Mouse (Mus musculus) gastrocnemius, adult 2 months (tissue): ENCODE results near the gene Sphk2. TPM values are rescaled to one million over a fixed set of nuclear protein-coding genes. Genes with fewer than 3 reads are reported as not detected.

Source experiments
- DNase-seq: peaks from one replicate; pipeline ENCODE4 v3.0.0; 2022
- H3K27ac ChIP-seq: fragments of 200-600 bp; 2 replicates; pipeline ENCODE4 v1.8.1; 2022; ENCODE audit warnings: mild to moderate bottlenecking
- H3K4me3 ChIP-seq: fragments of 200-600 bp; 2 replicates; pipeline ENCODE4 v1.8.1; 2022; ENCODE audit warnings: mild to moderate bottlenecking, moderate library complexity
- CTCF ChIP-seq: fragments of 200-600 bp; IDR thresholded peaks from 2 replicates; pipeline ENCODE4 v1.8.1; 2022; ENCODE audit warnings: antibody characterized with exemption, mild to moderate bottlenecking, moderate library complexity
- intact Hi-C: fragments of 180-260 bp; cut with DNase I; formaldehyde crosslinking; loops from one replicate; pipeline ENCODE4 v1.15.1; 2025
- total RNA-seq, 2 experiments: library from RNA; stranded (reverse); gene quantifications; 2 replicates each; pipeline ENCODE4 v1.2.3; 2021

Gene Sphk2
- total RNA-seq, 2 experiments from 2014 or later = 14.4 to 15.8 TPM

DNA sequence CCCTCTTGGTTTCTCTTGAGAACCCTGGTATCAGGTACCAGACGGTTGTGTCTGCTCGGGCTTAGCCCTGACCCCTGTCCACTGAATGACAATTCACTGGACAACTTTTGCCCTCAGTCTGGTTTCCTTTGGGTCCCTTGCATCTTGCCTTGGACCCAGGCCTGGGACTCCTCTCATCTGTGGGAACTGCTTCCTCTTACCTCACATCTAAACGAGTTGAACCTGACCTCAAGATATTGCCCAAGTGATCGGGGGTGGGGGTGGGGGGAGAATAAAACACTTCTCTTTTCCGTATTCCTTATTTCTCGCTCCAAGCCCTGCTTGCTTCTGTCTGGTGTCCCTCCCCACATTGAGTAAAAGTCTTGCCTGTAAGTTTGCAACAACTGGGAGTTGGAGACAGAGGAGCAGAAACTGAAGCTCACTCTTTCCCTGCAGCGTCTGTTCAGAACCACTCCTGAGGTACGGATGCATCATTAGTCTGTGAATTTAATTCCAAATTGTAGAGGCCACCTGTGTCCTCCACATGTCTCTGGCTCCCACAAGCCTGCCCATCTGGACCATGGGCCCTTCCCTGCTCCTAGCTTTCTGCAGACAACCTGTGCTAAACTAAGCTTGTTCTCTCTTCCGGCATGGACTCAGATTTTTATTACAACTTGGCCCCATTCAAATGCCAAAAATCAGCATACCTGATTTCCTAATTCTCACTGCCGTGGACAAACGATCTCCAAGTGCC is 56.9 kb downstream of the Sphk2 start:
- TF ChIP-seq CTCF = no peak
- intact Hi-C loops = no loop called here
- no peak for DNase-seq
- Histone ChIP-seq H3K4me3 (no peak overlapping the region), H3K27ac (no peak overlapping the region)

Other genes starting within 250 kb of the Sphk2 start
- gene Tulp2, start 236.1 kb downstream of the Sphk2 start, total RNA-seq = under 1 TPM in 1 of 2 experiments, not detected in 1; 0.39 TPM
- gene Gm45808, start 231.2 kb downstream of the Sphk2 start, total RNA-seq = 1 to 10 TPM; 5.5 to 8.4 TPM
- gene Dhdh, start 229.2 kb downstream of the Sphk2 start, total RNA-seq = 10 to 100 TPM; 13.1 to 22.9 TPM
- gene Nucb1, start 207.6 kb downstream of the Sphk2 start, total RNA-seq = 10 to 100 TPM; 55.1 to 61.8 TPM
- gene Ppp1r15a, start 191.7 kb downstream of the Sphk2 start, total RNA-seq = 10 to 100 TPM; 28.3 to 28.5 TPM
- gene Plekha4, start 191.7 kb downstream of the Sphk2 start, total RNA-seq = 1 to 10 TPM; 3.4 to 3.5 TPM
- 1 to 10 TPM; 1.0 to 1.3 TPM for gene Hsd17b14, start 163.1 kb downstream of the Sphk2 start, total RNA-seq
- gene Bcat2, start 147.8 kb downstream of the Sphk2 start, total RNA-seq = 100 to 1,000 TPM in 1 of 2 experiments, 10 to 100 TPM in 1; 91.4 to 106 TPM
- gene Fgf21, start 102.5 kb downstream of the Sphk2 start, total RNA-seq = not detected
- not detected for gene Fut1, start 100.7 kb downstream of the Sphk2 start, total RNA-seq
- gene Izumo1, start 96.2 kb downstream of the Sphk2 start, total RNA-seq = under 1 TPM in 1 of 2 experiments, not detected in 1; 0.20 TPM
- 1 to 10 TPM; 5.7 to 8.0 TPM for gene Rasip1, start 90.5 kb downstream of the Sphk2 start, total RNA-seq
- gene Mamstr, start 78.0 kb downstream of the Sphk2 start, total RNA-seq = 10 to 100 TPM; 18.7 to 44.9 TPM
- under 1 TPM; 0.14 to 0.28 TPM for gene Fut2, start 51.6 kb downstream of the Sphk2 start, total RNA-seq
- gene Ntn5, start 34.0 kb downstream of the Sphk2 start, total RNA-seq = under 1 TPM; 0.20 to 0.50 TPM
- under 1 TPM in 1 of 2 experiments, not detected in 1; 0.25 TPM for gene Sec1, start 23.6 kb downstream of the Sphk2 start, total RNA-seq
- gene Car11, start 18.2 kb downstream of the Sphk2 start, total RNA-seq = 10 to 100 TPM in 1 of 2 experiments, 1 to 10 TPM in 1; 7.7 to 16.4 TPM
- gene Dbp, start 12.9 kb downstream of the Sphk2 start, total RNA-seq = 100 to 1,000 TPM in 1 of 2 experiments, 1 to 10 TPM in 1; 8.8 to 105 TPM
- gene Rpl18, start 2.5 kb downstream of the Sphk2 start, total RNA-seq = 100 to 1,000 TPM; 451 to 508 TPM
- gene Fam83e, start 3.2 kb upstream of the Sphk2 start, total RNA-seq = under 1 TPM; 0.08 to 0.31 TPM
- gene Spaca4, start 7.8 kb upstream of the Sphk2 start, total RNA-seq = not detected
- under 1 TPM in 1 of 2 experiments, not detected in 1; 0.06 TPM for gene Lmtk3, start 65.7 kb upstream of the Sphk2 start, total RNA-seq
- not detected for gene Sult2b1, start 66.7 kb upstream of the Sphk2 start, total RNA-seq
- 10 to 100 TPM; 29.6 to 33.2 TPM for gene Cyth2, start 96.6 kb upstream of the Sphk2 start, total RNA-seq
- under 1 TPM in 1 of 2 experiments, not detected in 1; 0.20 TPM for gene Kcnj14, start 106.8 kb upstream of the Sphk2 start, total RNA-seq
- 10 to 100 TPM; 14.6 to 16.0 TPM for gene Grwd1, start 112.9 kb upstream of the Sphk2 start, total RNA-seq
- gene Kdelr1, start 154.8 kb upstream of the Sphk2 start, total RNA-seq = 10 to 100 TPM; 63.2 to 65.6 TPM
- gene Grin2d, start 160.4 kb upstream of the Sphk2 start, total RNA-seq = under 1 TPM; 0.13 to 0.14 TPM
- gene Syngr4, start 178.7 kb upstream of the Sphk2 start, total RNA-seq = not detected
- gene Tmem143, start 178.9 kb upstream of the Sphk2 start, total RNA-seq = 10 to 100 TPM; 51.3 to 66.3 TPM
- 10 to 100 TPM in 1 of 2 experiments, 1 to 10 TPM in 1; 7.7 to 18.2 TPM for gene Emp3, start 203.4 kb upstream of the Sphk2 start, total RNA-seq
- gene Ccdc114, start 206.1 kb upstream of the Sphk2 start, total RNA-seq = under 1 TPM; 0.28 to 0.45 TPM